Mouse (Mus musculus) liver, embryonic 16.5 days (tissue): ENCODE results near the gene Nfil3. TPM values are rescaled to one million over a fixed set of nuclear protein-coding genes. Genes with fewer than 3 reads are reported as not detected.

Experiments used
- polyA plus RNA-seq: library from polyadenylated mRNA; unstranded; fragments of >200 nt; fragmentation: Nextera tagmentation; extraction: Ambion mirVana; gene quantifications from 2 replicates; pipeline ENCODE4 v1.2.1, GENCODE M21; 2015

Nfil3 gene
- polyA plus RNA-seq, 1 experiment from 2014 or later, result 7.4 TPM

Other genes with a start within 250 kb of the Nfil3 start
- 26.8 and 27.2 TPM in 2 replicates for gene Auh, start 51.4 kb downstream of the Nfil3 start, polyA plus RNA-seq